Mouse (Mus musculus) liver, adult 2 months (tissue): ENCODE measurements around the gene Sh3rf1.

ENCODE experiments used
- CTCF ChIP-seq: fragments of 200-500 bp; IDR thresholded peaks from 2 replicates; pipeline ENCODE4 v1.5.1; 2011; ENCODE audit warnings: low read depth, low read length, control low read depth
- POLR2A ChIP-seq: fragments of 200-500 bp; IDR thresholded peaks from 2 replicates; pipeline ENCODE4 v1.6.1; 2011; ENCODE audit warnings: low read length, control low read depth; ENCODE audit not compliant: insufficient read depth; ENCODE audit errors: extremely low read depth

DNA sequence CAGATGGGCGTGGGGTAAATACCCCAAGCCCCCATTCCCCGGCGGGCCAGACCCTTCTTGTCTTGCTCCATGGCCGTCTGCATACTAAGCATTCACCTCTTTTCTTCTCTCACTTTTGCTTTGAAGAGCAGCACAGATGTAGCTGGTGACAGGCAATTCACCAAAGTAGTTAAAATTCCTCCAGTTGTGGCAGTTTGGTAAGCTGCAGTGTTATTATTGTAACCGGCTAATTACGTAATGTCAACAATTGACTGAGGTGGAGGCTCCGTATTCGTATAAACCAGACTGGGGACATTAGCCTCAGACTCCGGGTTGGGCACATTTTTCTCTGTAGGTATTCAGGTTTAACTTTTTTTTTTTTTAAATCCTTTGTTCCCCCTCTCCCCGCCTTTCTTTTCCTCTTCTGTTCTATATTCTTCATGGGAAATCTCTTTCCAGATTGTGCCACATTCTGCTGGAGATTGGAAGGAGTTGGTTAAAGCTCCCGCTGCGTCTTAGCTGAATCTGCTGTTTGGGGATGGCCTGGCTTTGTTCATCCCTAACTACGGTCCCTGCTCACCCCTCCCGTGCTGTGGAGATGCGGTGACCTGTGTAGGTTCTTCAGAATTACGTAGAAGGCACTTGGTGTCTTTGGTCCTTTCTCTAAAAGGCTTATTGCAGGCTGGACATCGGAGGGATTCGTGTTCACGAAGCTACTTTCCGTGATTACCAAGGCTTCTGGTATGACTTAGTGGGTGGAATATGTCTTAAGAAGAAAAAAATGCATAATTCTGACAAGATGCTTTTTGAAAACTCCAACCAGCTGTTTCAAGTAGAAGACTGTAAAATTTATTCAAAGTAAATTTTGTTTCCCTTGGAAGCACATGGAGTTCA, 86.1 kb downstream of the Sh3rf1 start:
- TF ChIP-seq CTCF (no peak), POLR2A (no peak)
